Mouse (Mus musculus) v-Abl transformed pro-B cells (cell line): ENCODE data around the gene Tfeb.

Source experiments
- in situ Hi-C, 2 experiments: fragments of 400-800 bp; cut with MboI; formaldehyde crosslinking; loops; one replicate each; pipeline ENCODE4 v1.15.1; 2025; ENCODE audit not compliant: unreplicated experiment in 2 of 2

The Tfeb gene

GRCm38 (mm10) chr17:47707961-47708360 lies 28.9 kb upstream of the Tfeb start:
- in situ Hi-C loops, result no loop called here

GRCm38 (mm10) chr17:47708972-47709371 lies 27.9 kb upstream of the Tfeb start:
- in situ Hi-C loops, result no loop called here

GRCm38 (mm10) chr17:47710036-47710435 lies 26.8 kb upstream of the Tfeb start:
- in situ Hi-C loops, result no loop called here

GRCm38 (mm10) chr17:47711883-47712282 lies 24.9 kb upstream of the Tfeb start:
- in situ Hi-C loops, result no loop called here

GRCm38 (mm10) chr17:47712889-47713571 lies 23.8 kb upstream of the Tfeb start:
- in situ Hi-C loops, result no loop called here

GRCm38 (mm10) chr17:47715037-47715436 lies 21.8 kb upstream of the Tfeb start:
- in situ Hi-C loops, result no loop called here

GRCm38 (mm10) chr17:47721183-47721582 lies 15.6 kb upstream of the Tfeb start:
- in situ Hi-C loops, result no loop called here

GRCm38 (mm10) chr17:47726566-47726965 lies 10.3 kb upstream of the Tfeb start, which contains the start of gene Pgc:
Gene Pgc (plus strand): TSS chr17:47726842.
- in situ Hi-C loops, result no loop called here

- in situ Hi-C loops, result no loop called here
Observed at GRCm38 (mm10) chr17:47730633-47731575, 5.9 kb upstream of the Tfeb start.

- in situ Hi-C loops, result loop anchor here in 1 of 2 experiments (5.0 kb wide), 1 partner anchor 37 kb away; no protein-coding TSS in a partner anchor
Observed at GRCm38 (mm10) chr17:47735553-47736100, 1.2 kb upstream of the Tfeb start.

- in situ Hi-C loops, result loop anchor here in 1 of 2 experiments (5.0 kb wide), 1 partner anchor 35 kb away; no protein-coding TSS in a partner anchor
Observed at GRCm38 (mm10) chr17:47737271-47738065, 638 bp downstream of the Tfeb start.

GRCm38 (mm10) chr17:47738066-47738878 lies 1.4 kb downstream of the Tfeb start:
- in situ Hi-C loops, result loop anchor here in 1 of 2 experiments (5.0 kb wide), 1 partner anchor 34 kb away; no protein-coding TSS in a partner anchor

- in situ Hi-C loops, result loop anchor here in 1 of 2 experiments (5.0 kb wide), 1 partner anchor 33 kb away; no protein-coding TSS in a partner anchor
Observed at GRCm38 (mm10) chr17:47738879-47739798, 2.3 kb downstream of the Tfeb start.

- in situ Hi-C loops, result loop anchor here (5.0 to 10.0 kb wide), 2 partner anchors 52 to 125 kb away; no protein-coding TSS in a partner anchor
Observed at GRCm38 (mm10) chr17:47740186-47740585, 3.4 kb downstream of the Tfeb start.

GRCm38 (mm10) chr17:47742991-47743734 lies 6.3 kb downstream of the Tfeb start:
- in situ Hi-C loops, result loop anchor here (5.0 to 10.0 kb wide), 2 partner anchors 49 to 122 kb away; no protein-coding TSS in a partner anchor

GRCm38 (mm10) chr17:47744086-47744485 lies 7.3 kb downstream of the Tfeb start:
- in situ Hi-C loops, result loop anchor here (5.0 to 10.0 kb wide), 2 partner anchors 48 to 121 kb away; no protein-coding TSS in a partner anchor

GRCm38 (mm10) chr17:47744746-47745368 lies 8.0 kb downstream of the Tfeb start:
- in situ Hi-C loops, result loop anchor here (5.0 to 10.0 kb wide), 3 partner anchors 47 to 122 kb away; no protein-coding TSS in a partner anchor
